Comparison of ENCODE assay signal across 9 mouse cellular contexts in the genomic region with DNA sequence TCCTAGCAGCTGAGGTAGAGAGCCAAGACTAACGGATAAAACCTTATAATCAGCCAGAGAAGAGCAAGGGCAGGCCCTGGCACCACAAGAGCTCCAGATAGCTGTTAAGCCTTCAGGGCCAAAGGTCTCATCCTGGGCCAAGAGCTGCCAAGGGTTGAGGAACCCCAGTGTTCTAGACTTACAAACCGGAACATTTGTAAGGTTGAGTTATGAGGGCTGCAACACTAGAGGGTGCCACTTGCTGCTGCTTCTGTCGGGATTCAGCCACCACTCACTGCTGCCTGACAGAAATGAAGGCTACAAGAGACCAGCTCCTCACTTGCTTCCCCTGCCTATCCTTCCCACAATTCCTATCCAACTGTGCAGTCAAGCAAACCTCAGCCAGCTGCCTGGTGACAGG. TPM values are rescaled to one million over a fixed set of nuclear protein-coding genes. Genes with fewer than 3 reads are reported as not detected.
A peak's percentile ranks its signal among the peaks of the same experiment; 100 is the strongest.
DNase-seq lines count a peak whose midpoint lies in the region; ATAC-seq and TF ChIP-seq lines count a peak whose summit lies in the region.
"Had no signal": no experiment of that assay in that cellular context is flagged by ENCODE, and none has a peak within 500 bp of the region (broad histone marks: within the 10 kb centered on the region; RNA-seq: fewer than 3 reads in every experiment).

No protein-coding gene starts in this region.

- 22% methylated on average over 3 of the region's 3 CpGs for WGBS in intestine, postnatal 0 days
- 43% methylated on average over 3 of the region's 3 CpGs for WGBS in intestine, embryonic 15.5 days

- peak overlapping the region; percentile 30; the same call in 1 of the 2 replicates for H3K4me2 ChIP-seq in intestine, postnatal 0 days (replicated peaks; ENCODE audit: low read depth)
- H3K4me2 ChIP-seq in intestine, embryonic 15.5 days (replicated peaks), result no peak overlapping the region

- no peak overlapping the region for H3K4me3 ChIP-seq in intestine, postnatal 0 days (ENCODE audit: low read depth, low read length)
- no peak overlapping the region for H3K4me3 ChIP-seq in intestine, embryonic 15.5 days (replicated peaks)
- H3K4me3 ChIP-seq in cortical plate, adult 2 months (ENCODE audit: insufficient read depth, low read length), result no peak overlapping the region

- peak; percentile 79 for TF ChIP-seq CTCF in intestine, postnatal 0 days (IDR thresholded peaks at IDR 0.05; ENCODE audit: low read depth)
- TF ChIP-seq CTCF in cortical plate, adult 2 months (IDR thresholded peaks at IDR 0.05; ENCODE audit: extremely low read depth, insufficient read depth, low read length), result peak; percentile 73

- peak; percentile 2; the same call in 1 of the 2 replicates for ATAC-seq in intestine, postnatal 0 days
- no peak for ATAC-seq in intestine, embryonic 15.5 days

- H3K9ac ChIP-seq in intestine, postnatal 0 days (ENCODE audit: low read depth, low read length), result no peak overlapping the region
- no peak overlapping the region for H3K9ac ChIP-seq in intestine, embryonic 15.5 days
- H3K9ac ChIP-seq: embryonic facial prominence, embryonic 15.5 days had no signal

- DNase-seq in R1 (ENCODE audit: low read depth, low spot score) (peak; percentile 40), liver (peak; percentile 47)
- peak; percentile 51 for DNase-seq in heart, postnatal 4 days
- peak; percentile 36 for DNase-seq in retina, postnatal 1 day
- peak; percentile 53 for DNase-seq in urinary bladder, postnatal 14 days (ENCODE audit: low spot score)

- H3K27ac ChIP-seq in intestine, postnatal 0 days (ENCODE audit: low read depth, low read length), result no peak overlapping the region
- no peak overlapping the region for H3K27ac ChIP-seq in intestine, embryonic 15.5 days
- no peak overlapping the region for H3K27ac ChIP-seq in cortical plate, adult 2 months (ENCODE audit: insufficient read depth, low read length)

- 0 out of 2 replicates have a peak, but pooled peaks have one; percentile 15 for TF ChIP-seq POLR2A in cortical plate, adult 2 months (IDR thresholded peaks at IDR 0.05; ENCODE audit: extremely low read depth, insufficient read depth, low read length)

- H3K36me3 ChIP-seq in intestine, postnatal 0 days (ENCODE audit: control insufficient read depth, insufficient read depth), result no peaks in the 10 kb centered on the region
- no peaks in the 10 kb centered on the region for H3K36me3 ChIP-seq in intestine, embryonic 15.5 days
- H3K36me3 ChIP-seq: embryonic facial prominence, embryonic 15.5 days had no signal

- no peaks in the 10 kb centered on the region for H3K9me3 ChIP-seq in intestine, postnatal 0 days (ENCODE audit: control insufficient read depth)
- no peaks in the 10 kb centered on the region for H3K9me3 ChIP-seq in intestine, embryonic 15.5 days
- H3K9me3 ChIP-seq: embryonic facial prominence, embryonic 15.5 days had no signal

- H3K27me3 ChIP-seq in intestine, postnatal 0 days (replicated peaks; ENCODE audit: control insufficient read depth, insufficient read depth, low read length), result no peaks in the 10 kb centered on the region
- H3K27me3 ChIP-seq in intestine, embryonic 15.5 days (replicated peaks), result no peaks in the 10 kb centered on the region
- H3K27me3 ChIP-seq: embryonic facial prominence, embryonic 15.5 days had no signal

- H3K4me1 ChIP-seq in intestine, postnatal 0 days (replicated peaks; ENCODE audit: control insufficient read depth, insufficient read depth, low read length), result peaks cover 4% of the 10 kb centered on the region; the same call in 1 of the 2 replicates
- peaks cover 10% of the 10 kb centered on the region for H3K4me1 ChIP-seq in intestine, embryonic 15.5 days (replicated peaks)
- H3K4me1 ChIP-seq in cortical plate, adult 2 months (ENCODE audit: control insufficient read depth, insufficient read depth, low read length), result no peaks in the 10 kb centered on the region; the same call in 1 of the 2 replicates

RNA-seq across cellular contexts. Expression of a gene that starts 1.3 kb away (rescaled TPM):
- 176 and 181 TPM in 2 replicates for polyA plus RNA-seq in intestine, postnatal 0 days (2015; fragmentation: Nextera tagmentation; extraction: Ambion mirVana)
- 157 and 159 TPM in 2 replicates for polyA plus RNA-seq in intestine, embryonic 15.5 days (2015; fragmentation: Nextera tagmentation; extraction: Ambion mirVana)
- polyA plus RNA-seq in cortical plate, adult 2 months (2012; rRNA removed), result 44.7 and 48.2 TPM in 2 replicates
- 10 to 100 TPM; 83.3 to 87.0 TPM for total RNA-seq in heart, postnatal 4 days (2021)
